Mouse (Mus musculus) mouse trophoblast stem cell (cell line): ENCODE data around the gene Meioc.

Experiments
- in situ Hi-C, 2 experiments: fragments of 300-500 bp; cut with MseI, MboI; formaldehyde crosslinking; loops; 2 replicates in 1 of 2; 3 replicates in 1 of 2; pipeline ENCODE4 v1.15.1; 2025

Meioc gene

GRCm38 (mm10) chr11:102663416-102663815, at the start of gene Meioc:
Meioc (plus strand) TSS chr11:102663716.
- in situ Hi-C loops: no loop called here

GRCm38 (mm10) chr11:102619449-102619848, 44.1 kb upstream of the Meioc start:
- in situ Hi-C loops: no loop called here

DNA sequence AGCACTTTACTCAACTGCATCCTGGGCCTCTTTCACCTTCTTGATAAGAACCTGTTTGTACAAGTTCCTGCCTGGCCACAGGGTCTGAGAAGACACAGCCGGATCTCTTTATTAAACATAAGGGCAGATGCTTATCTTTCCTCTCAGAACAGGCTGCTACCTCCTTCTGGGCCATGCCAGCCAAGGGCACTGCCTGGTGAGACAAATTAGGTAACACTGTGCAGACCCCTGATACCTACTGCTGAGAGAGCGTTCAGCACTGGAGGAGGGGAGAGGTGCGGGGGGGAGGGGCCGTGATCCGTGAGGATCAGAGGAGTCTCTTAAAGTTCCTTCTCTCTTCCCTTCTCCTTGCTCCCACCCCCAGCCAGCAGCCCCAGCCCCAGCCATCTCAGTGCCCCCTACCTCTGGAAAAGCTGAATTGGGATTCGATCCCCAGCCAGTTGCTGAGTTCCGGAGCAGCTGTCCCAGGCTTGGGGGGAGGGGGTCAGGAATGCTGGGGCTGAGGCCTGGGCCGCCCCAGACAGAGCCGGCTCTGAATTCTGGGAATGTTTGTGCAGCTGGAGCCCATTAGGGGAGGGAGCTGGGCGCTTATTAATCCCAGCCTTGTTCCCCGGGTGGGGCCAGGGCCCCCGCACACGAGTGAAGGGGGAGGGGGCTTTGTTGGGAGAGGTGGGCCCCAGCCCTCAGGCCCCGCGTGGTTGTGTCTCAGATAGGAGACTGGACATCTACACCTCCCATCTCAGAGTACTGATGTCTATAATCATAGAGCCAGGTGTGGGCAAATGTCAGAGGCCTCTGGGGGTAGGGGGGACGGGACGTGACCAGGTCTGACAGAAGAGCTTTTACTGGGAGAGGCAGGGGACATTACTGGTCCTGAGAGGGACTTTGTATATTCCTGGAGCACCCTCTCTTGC, 39.4 kb upstream of the Meioc start:
- in situ Hi-C loops: no loop called here

DNA sequence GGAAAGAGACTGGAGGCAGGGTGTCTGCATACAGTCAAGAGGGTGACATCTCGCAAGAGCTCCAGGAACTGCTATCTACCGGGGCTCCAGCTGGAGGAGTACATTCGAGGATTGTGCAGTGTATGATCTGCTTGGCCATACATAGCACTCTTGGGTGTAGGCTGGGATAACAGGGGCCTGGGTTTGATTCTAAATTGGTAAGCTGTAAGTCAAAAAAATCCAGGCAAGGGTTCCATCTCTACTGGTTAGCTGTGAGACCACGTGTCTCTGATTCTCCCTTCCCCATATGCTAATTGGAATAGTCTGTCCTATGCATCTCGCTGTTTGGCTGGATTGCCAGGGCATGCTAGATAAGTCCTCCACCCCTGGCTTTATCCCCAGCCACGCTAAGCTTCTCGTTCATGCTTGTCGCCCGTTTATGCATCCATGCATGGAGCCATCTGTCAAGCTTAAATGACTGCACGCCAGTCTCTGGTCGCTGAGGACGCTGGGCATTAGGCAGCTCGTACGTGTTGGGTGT, 38.6 kb upstream of the Meioc start:
- in situ Hi-C loops: no loop called here

DNA sequence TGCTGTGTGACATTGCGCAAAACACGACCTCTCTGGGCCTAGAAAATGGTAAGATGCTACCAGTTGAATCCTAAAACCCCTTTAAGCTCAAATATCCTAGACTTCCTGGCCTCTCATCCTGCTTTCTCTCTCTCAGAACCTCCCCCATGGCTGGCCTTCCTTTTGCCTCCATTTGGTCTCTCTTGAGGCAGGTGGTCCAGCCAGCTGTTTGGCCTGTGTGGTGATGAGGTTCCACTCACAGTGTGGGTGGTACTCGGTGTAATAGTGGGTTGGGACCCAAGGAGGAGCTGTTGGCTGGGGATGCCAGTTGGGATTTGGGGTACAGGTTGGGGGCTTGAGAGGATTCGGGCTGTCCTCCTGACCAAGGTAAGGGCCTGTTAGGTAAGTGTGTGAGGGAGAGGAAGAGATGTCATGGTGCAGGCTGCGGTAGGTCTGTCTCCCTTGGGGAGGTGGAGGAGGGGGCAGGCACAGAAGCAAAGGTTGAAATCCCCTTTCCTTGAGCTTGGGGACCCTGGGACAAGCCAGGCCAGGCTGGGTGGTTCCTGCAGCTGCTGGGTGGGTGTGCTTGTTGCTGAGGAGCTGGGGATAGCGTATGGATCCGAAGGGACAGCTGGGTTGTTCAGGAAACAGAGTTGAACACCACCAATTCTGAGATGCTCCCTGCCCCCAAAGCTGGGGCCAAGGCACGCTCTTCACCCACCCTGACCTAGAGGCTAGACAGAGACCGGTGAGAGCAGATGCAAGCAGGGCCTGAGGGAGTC, 36.2 kb upstream of the Meioc start:
- in situ Hi-C loops: no loop called here

GRCm38 (mm10) chr11:102628529-102628928, 35.0 kb upstream of the Meioc start:
- in situ Hi-C loops: no loop called here

GRCm38 (mm10) chr11:102629375-102629774, 34.1 kb upstream of the Meioc start:
- in situ Hi-C loops: no loop called here

DNA sequence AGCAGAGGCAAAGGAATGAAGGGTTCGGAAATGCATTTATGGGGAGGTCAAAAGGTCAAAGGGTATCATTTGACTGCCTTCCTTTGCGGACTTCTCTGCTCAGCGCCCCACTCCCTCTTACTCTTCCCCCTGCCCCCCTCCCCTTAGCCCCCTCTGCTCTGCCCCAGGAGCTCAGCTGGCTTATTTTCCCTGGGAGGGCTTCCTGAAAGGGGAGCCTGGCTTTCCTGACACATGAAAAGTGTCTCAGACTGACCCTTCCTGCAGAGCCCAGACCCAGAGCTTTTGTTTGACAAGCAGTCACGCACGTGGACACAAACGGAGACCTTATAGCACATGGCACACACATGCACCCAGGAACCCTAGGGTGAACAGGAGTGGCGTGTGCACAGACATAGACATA, 32.8 kb upstream of the Meioc start:
- in situ Hi-C loops: no loop called here

GRCm38 (mm10) chr11:102631203-102631602, 32.3 kb upstream of the Meioc start:
- in situ Hi-C loops: no loop called here

DNA sequence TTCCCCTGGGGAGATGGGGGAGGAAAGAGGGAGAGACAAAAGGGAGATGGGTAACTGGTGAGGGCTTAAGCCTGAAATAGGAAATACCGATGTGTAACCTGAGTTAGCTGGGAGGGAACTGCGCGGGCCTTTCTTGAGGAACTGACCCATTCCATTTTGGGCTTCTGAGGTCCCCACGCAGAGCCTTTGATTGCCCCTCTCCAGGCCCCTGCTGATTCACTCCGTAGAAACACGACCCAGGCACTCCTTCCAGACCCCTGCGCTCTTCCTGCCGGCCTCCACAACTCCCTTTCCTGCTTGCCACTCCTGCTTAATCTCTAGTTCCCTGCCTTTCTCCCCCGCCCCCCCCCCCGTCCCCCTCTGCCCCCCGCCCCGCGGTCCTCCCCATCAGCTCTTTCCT, 30.8 kb upstream of the Meioc start:
- in situ Hi-C loops: no loop called here

GRCm38 (mm10) chr11:102633379-102633778, 30.1 kb upstream of the Meioc start:
- in situ Hi-C loops: no loop called here

- in situ Hi-C loops: no loop called here
These were observed 26.6 kb upstream of the Meioc start for GRCm38 (mm10) chr11:102636887-102637286.

- in situ Hi-C loops: no loop called here
These were observed 19.6 kb upstream of the Meioc start for GRCm38 (mm10) chr11:102643891-102644382.

DNA sequence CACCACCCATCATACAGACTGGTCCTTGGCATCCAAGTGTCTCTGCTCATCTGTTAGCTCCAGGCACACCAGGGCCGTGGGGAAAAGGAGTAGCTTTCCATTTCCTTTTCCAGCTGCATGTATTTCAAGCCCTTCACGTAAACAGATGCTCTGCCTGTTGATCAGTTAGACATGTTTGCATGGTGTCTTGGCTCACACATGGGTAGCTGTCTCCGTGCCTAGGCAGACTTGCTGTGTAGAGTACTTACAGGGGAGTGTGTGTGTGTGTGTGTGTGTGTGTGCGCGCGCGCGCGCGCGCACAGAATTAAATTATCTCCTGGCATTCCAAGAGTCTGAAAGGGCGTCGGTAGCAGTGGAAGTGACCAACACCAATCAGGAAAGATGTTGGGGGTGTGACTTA, 17.3 kb upstream of the Meioc start:
- in situ Hi-C loops: no loop called here

- in situ Hi-C loops: no loop called here
These were observed 15.6 kb upstream of the Meioc start for GRCm38 (mm10) chr11:102647885-102648284.

DNA sequence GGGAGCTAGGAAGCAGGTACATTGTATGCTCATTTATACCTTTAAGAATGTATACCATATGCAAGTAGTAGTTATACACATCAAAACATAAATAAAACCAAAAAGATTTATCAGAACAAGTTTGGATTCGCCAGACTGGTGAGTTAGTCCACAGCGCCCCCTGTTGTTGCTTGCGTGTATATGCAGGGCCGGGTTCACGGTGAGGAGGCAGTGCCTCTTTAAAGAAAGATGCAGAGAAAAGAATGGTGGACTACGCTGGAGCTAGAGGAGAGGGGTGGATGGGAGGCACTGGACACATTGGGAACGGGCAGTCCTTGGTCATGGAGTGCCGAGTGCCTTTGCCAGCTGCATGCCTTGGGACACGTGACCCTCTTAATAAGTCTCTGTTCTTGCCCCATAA, 12.1 kb upstream of the Meioc start:
- in situ Hi-C loops: loop anchor here (5.0 to 10.0 kb wide), 3 partner anchors 74 to 167 kb away; partner anchors contain the start of gene Gm11627 (in 1 of the 2)

- in situ Hi-C loops: loop anchor here (5.0 to 10.0 kb wide), 3 partner anchors 76 to 168 kb away; partner anchors contain the start of gene Gm11627 (in 1 of the 2)
These were observed 10.7 kb upstream of the Meioc start for GRCm38 (mm10) chr11:102652844-102653243.

- in situ Hi-C loops: loop anchor here in 1 of 2 experiments (10.0 kb wide), 1 partner anchor 171 kb away; no protein-coding TSS in a partner anchor
These were observed 7.6 kb upstream of the Meioc start for GRCm38 (mm10) chr11:102655888-102656287.

DNA sequence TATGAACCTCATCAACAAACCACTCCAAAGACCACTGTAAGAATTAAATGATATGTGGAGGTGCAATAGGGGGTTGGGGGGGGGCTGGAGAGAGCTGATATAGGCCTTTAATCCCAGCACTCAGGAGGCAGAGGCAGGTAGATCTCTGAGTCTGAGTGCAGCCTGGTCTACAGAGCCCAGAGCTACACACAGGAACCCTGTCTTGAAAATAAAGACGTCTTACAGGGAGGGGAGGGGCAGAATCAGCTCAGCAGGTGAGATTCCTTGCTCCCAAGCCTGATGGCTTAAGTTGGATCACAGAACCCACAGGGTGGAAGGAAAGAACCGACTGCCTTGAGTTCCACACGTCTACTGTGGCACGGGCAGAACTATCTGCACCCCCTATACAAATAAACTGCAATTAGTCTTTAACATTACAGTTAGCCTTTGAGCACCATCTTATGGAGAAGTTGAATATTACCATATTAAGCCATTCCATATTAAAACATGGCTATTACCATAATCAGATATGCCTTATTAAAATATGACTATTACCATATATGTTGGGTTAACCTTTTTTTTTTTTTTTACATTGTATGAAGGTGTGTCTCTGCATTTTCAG, 7.1 kb upstream of the Meioc start:
- in situ Hi-C loops: loop anchor here in 1 of 2 experiments (10.0 kb wide), 1 partner anchor 172 kb away; no protein-coding TSS in a partner anchor

DNA sequence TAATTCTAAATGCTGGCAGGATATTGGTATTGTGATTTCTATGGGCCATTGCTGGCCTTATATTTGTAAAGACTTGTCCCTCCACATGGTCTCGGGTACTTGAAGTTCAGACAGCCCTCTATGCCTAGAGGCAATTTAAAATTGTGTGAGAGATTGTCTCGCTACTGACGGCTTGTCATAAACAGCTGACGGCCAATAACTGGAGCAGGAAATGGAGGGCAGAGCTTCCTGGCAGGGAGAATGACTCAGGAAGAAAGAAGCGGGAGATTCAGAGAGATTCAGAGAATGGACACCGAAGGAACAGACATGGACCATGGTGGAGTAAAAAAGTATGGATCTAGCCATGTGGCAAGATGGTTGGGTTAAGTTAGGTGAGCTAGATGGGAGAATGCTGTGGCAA, 6.6 kb upstream of the Meioc start:
- in situ Hi-C loops: loop anchor here in 1 of 2 experiments (10.0 kb wide), 1 partner anchor 172 kb away; no protein-coding TSS in a partner anchor

DNA sequence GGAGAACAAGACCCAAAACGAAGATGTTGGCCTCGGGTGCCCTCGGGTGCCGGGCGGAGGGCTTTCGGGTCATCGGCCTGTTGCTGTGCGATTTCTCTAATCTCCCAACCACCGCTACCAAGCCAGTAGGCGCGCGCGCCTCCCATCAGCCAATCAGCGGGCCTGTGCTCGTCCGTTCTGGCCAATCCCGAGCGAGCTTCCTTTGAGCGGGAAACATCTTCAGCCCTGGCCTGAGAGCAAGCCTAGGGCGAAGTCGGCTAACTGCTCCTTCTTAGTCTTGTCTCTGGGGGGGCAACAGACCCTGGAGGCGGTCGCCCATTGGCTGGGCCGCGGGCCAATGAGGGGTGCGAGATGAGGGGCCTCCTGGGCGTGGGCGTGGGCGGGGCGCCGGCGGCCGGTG, 1.6 kb downstream of the Meioc start:
- in situ Hi-C loops: no loop called here
